Mouse (Mus musculus) embryonic facial prominence, embryonic 11.5 days (tissue): ENCODE measurements around the gene Oaz2. TPM values are rescaled to one million over a fixed set of nuclear protein-coding genes. Genes with fewer than 3 reads are reported as not detected.

Experiments used
- ATAC-seq: fragments of 200-750 bp; cut with Nextera tagmentation; replicated peaks from 2 replicates; pipeline ENCODE4 v1.8.0; 2017; ENCODE audit warnings: low read depth; ENCODE audit not compliant: insufficient number of reproducible peaks, low FRiP score, low TSS enrichment
- DNase-seq: peaks from one replicate; pipeline ENCODE4 v3.0.0-alpha.2; 2015; ENCODE audit warnings: low spot score
- H3K27ac ChIP-seq: fragments of 300-500 bp; sonication (generic); replicated peaks from 2 replicates; pipeline ENCODE4 v1.5.1; 2014; ENCODE audit warnings: mild to moderate bottlenecking, low read depth, low read length, control low read depth
- H3K27me3 ChIP-seq: fragments of 300-500 bp; sonication (generic); 2 replicates; pipeline ENCODE4 v1.6.1; 2014; ENCODE audit warnings: mild to moderate bottlenecking, low read length, moderate library complexity, mixed read lengths; ENCODE audit not compliant: control insufficient read depth, insufficient read depth
- H3K36me3 ChIP-seq: fragments of 300-500 bp; sonication (generic); replicated peaks from 2 replicates; pipeline ENCODE4 v1.6.1; 2014; ENCODE audit warnings: low read depth, mild to moderate bottlenecking, low read length, moderate library complexity, mixed read lengths; ENCODE audit not compliant: control insufficient read depth, insufficient read depth
- H3K4me1 ChIP-seq: fragments of 300-500 bp; sonication (generic); 2 replicates; pipeline ENCODE4 v1.6.1; 2014; ENCODE audit warnings: low read length, mixed read lengths; ENCODE audit not compliant: control insufficient read depth, insufficient read depth
- H3K4me2 ChIP-seq: fragments of 300-500 bp; sonication (generic); 2 replicates; pipeline ENCODE4 v1.6.1; 2014; ENCODE audit warnings: low read depth, mild to moderate bottlenecking, control low read depth, low read length, moderate library complexity
- H3K4me3 ChIP-seq: fragments of 300-500 bp; sonication (generic); 2 replicates; pipeline ENCODE4 v1.5.1; 2014; ENCODE audit warnings: low read depth, low read length, control low read depth
- H3K9ac ChIP-seq: fragments of 300-500 bp; sonication (generic); replicated peaks from 2 replicates; pipeline ENCODE4 v1.6.1; 2014; ENCODE audit warnings: mild to moderate bottlenecking, control low read depth, low read length
- H3K9me3 ChIP-seq: fragments of 300-500 bp; sonication (generic); replicated peaks from 2 replicates; pipeline ENCODE4 v1.6.1; 2016; ENCODE audit warnings: mild to moderate bottlenecking, low read length, inconsistent platforms, mixed read lengths; ENCODE audit not compliant: control insufficient read depth
- WGBS: fragments of 180-500 bp; shearing (Covaris S2); extraction: QIAGEN DNeasy Blood & Tissue Kit; methylation state at CpG from one replicate; pipeline ENCODE4 v1.1.7; 2014; 5-methylcytosine and 5-hydroxymethylcytosine counted together
- polyA plus RNA-seq: library from polyadenylated mRNA; unstranded; fragments of >200 nt; fragmentation: Nextera tagmentation; extraction: Ambion mirVana; gene quantifications from 2 replicates; pipeline ENCODE4 v1.2.1, GENCODE M21; 2014

Oaz2 gene
- polyA plus RNA-seq, 1 experiment from 2014 or later, result 213 TPM

DNA sequence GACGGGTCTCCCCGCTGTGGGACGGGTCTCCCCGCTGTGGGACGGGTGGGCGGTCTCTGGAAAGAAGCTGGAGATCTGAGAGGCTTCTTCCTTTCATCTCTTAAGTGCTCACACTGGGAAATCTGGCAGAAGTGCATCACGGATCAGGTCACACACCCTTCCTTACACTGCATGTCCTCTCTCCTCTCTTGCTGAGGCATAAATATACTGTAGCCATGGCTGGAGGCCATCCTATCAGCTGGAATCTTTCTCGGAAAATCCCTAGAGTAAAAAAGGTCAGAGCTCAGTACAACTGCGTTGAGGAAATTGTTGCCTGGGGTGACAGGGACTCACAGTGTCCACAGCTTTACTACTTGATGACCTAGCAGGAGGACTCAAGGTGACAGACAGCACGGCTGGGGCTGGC, 53.4 kb downstream of the Oaz2 start:
- ATAC-seq, result no peak
- Histone ChIP-seq H3K36me3 (no peaks in the 10 kb centered on the region), H3K9me3 (no peaks in the 10 kb centered on the region), H3K9ac (no peak overlapping the region), H3K27ac (no peak overlapping the region), H3K27me3 (no peaks in the 10 kb centered on the region), H3K4me2 (no peak overlapping the region), H3K4me3 (no peak overlapping the region), H3K4me1 (no peaks in the 10 kb centered on the region)
- WGBS, result 47% methylated on average over 10 of the region's 10 CpGs
- DNase-seq, result no peak

DNA sequence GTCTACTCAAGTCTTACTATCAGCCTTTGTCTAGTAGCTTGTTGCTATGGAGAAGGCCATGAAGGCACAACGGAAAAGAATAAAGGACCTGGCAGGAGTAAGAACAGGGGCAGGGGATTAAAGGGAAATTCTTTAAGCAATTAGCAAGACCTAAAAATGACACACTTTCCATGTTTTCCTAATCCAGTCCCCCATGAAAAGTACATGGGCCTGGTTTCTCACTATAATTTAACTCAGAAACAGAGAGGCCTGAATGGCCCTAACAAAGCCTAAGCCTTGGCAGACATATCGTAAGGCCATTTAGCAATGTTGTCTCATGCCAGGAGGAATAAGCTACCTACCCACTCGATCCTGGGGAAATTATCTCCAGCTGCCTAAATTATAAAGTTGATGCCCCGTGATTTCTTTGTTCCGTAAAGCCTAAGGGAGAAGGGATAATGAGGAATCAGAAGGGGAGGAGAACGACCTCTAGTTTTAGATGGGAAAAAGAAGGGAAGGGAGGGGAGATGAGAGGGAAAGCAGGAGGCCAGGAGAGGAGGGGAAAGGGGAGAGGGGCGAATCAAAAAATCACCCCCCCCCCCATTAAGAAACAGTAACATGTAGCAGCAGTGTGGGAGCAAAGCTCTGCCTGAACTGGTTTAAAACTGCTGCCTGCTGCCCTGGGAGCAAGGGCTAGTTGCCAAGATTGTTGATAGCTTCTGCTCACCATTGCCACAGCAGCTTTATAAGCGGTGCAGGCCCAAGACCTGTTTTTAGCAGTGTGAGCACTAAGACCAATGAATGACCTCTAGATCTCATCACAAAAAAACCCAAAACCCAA, 56.9 kb downstream of the Oaz2 start:
- Histone ChIP-seq H3K4me1 (no peaks in the 10 kb centered on the region), H3K4me3 (no peak overlapping the region), H3K27ac (no peak overlapping the region; the same call in 1 of the 2 replicates), H3K36me3 (no peaks in the 10 kb centered on the region), H3K27me3 (no peaks in the 10 kb centered on the region), H3K9ac (no peak overlapping the region), H3K4me2 (no peak overlapping the region), H3K9me3 (no peaks in the 10 kb centered on the region)
- peak; percentile 30 for DNase-seq
- 50% methylated on average over 8 of the region's 8 CpGs for whole genome bisulfite sequencing
- ATAC-seq, result no peak

DNA sequence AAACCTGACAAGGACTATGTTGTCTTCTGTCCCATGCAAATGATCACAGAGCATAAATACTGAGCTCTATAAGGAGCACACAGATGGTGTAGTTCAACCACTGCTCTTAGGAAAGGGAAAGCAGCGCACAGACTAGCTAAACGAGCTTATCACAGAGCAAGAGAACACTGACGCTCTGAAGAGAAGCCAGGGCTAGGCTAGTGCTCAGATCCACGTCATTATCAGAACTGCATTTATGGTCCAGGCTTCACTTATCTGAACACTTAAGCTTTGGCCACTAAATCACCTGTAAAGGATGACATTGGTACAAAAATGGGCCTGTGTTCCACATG, 57.5 kb downstream of the Oaz2 start:
- Histone ChIP-seq H3K36me3 (no peaks in the 10 kb centered on the region), H3K27me3 (no peaks in the 10 kb centered on the region), H3K9ac (no peak overlapping the region), H3K4me1 (no peaks in the 10 kb centered on the region), H3K4me3 (no peak overlapping the region), H3K27ac (no peak overlapping the region; the same call in 1 of the 2 replicates), H3K4me2 (no peak overlapping the region), H3K9me3 (no peaks in the 10 kb centered on the region)
- 71% methylated on average over 4 of the region's 4 CpGs for WGBS
- ATAC-seq (no peak), DNase-seq (no peak)

DNA sequence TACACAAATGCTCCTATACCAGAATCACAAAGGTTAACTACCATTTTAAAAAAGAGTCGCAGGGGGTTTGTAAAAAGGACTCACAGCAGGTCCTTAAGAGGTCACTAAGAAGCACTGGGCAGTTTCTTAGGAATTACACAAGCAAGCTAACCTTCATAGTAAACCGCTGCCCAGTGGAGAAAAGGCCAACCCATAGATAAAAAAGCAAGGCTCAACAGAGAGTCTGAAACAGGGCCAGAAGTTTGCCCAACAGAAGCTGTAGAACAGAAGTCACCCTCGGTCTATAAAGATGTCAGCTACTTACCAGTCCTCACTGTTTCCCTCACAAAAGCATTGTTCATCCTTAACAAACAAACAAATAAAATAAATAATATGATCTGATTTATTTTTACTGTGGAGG, 58.6 kb downstream of the Oaz2 start:
- DNase-seq (no peak), ATAC-seq (no peak)
- H3K4me2 ChIP-seq, result no peak overlapping the region
- H3K4me3 ChIP-seq, result no peak overlapping the region
- no peaks in the 10 kb centered on the region for H3K36me3 ChIP-seq
- H3K9ac ChIP-seq, result no peak overlapping the region
- H3K27ac ChIP-seq, result no peak overlapping the region
- H3K9me3 ChIP-seq, result no peaks in the 10 kb centered on the region
- H3K27me3 ChIP-seq, result no peaks in the 10 kb centered on the region
- no peaks in the 10 kb centered on the region for H3K4me1 ChIP-seq
- 89% methylated on average over 3 of the region's 3 CpGs for WGBS

DNA sequence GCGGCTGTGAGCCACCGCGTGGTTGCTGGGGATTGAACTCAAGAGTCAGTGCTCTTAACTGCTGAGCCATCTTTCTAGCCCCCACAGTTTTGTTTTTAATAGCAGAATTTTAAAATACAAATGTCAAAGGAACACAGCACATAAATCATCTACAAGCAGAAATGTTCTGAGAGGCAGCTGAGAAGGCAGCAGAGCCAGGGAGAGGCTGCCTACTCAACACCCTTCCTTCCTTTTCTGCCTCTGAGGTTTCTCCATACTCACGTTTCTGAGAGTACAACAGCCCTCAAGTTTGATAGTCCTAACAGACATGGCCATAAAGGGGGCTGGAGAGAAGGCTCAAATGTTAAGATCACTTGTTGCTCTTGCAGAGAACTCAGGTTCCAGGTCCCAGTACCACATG, 59.7 kb downstream of the Oaz2 start:
- WGBS, result 90% methylated on average over 4 of the region's 4 CpGs
- DNase-seq (no peak), ATAC-seq (no peak)
- H3K9ac ChIP-seq, result no peak overlapping the region
- no peaks in the 10 kb centered on the region for H3K36me3 ChIP-seq
- no peak overlapping the region for H3K4me3 ChIP-seq
- no peaks in the 10 kb centered on the region for H3K9me3 ChIP-seq
- H3K4me1 ChIP-seq, result no peaks in the 10 kb centered on the region
- no peak overlapping the region for H3K27ac ChIP-seq
- H3K4me2 ChIP-seq, result no peak overlapping the region
- no peaks in the 10 kb centered on the region for H3K27me3 ChIP-seq

DNA sequence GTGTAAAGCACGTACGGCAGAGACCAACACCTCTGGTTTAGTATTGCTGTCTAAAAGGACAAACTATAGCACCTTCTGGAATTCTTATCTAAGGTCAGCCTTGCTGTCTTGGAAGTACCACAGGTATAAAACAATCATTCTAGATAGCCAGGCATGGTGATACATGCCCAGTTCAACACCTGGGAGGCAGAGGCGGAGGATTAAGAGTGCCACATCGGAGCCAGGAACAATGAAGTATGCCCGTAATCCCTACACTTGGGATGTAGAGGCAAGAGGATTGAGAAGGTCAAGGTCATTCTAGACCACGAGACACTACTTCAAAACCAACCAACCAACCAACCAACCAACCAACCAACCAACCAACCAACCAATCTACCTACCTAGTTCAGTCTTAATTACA, 60.8 kb downstream of the Oaz2 start:
- Histone ChIP-seq H3K27ac (no peak overlapping the region), H3K9me3 (no peaks in the 10 kb centered on the region), H3K9ac (no peak overlapping the region), H3K36me3 (no peaks in the 10 kb centered on the region), H3K4me1 (no peaks in the 10 kb centered on the region), H3K4me2 (no peak overlapping the region), H3K4me3 (no peak overlapping the region), H3K27me3 (no peaks in the 10 kb centered on the region)
- no peak for DNase-seq
- 97% methylated on average over 6 of the region's 6 CpGs for WGBS
- ATAC-seq, result no peak

DNA sequence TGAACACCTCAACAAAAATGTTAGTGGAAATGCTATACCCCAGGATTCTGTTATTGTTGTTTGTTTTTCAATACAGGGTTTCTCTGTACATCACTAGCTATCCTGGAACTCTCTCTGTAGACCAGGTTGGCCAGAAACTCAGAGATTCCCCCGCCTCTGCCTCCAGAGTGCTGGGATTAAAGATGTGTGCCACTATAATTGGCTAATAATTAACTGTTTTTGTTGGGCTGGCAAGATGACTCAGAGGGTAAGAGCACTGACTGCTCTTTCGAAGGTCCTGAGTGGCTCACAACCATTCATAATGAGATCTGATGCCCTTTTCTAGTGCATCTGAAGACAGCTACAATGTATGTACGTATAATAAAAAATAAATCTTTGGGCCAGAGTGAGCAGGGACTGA, 67.1 kb downstream of the Oaz2 start:
- Histone ChIP-seq H3K4me2 (no peak overlapping the region), H3K4me1 (no peaks in the 10 kb centered on the region), H3K27me3 (no peaks in the 10 kb centered on the region), H3K9me3 (no peaks in the 10 kb centered on the region), H3K4me3 (no peak overlapping the region), H3K36me3 (no peaks in the 10 kb centered on the region), H3K9ac (no peak overlapping the region), H3K27ac (no peak overlapping the region)
- WGBS, result 96% methylated on average over 3 of the region's 3 CpGs
- DNase-seq (no peak), ATAC-seq (no peak)
